In the genomic region with DNA sequence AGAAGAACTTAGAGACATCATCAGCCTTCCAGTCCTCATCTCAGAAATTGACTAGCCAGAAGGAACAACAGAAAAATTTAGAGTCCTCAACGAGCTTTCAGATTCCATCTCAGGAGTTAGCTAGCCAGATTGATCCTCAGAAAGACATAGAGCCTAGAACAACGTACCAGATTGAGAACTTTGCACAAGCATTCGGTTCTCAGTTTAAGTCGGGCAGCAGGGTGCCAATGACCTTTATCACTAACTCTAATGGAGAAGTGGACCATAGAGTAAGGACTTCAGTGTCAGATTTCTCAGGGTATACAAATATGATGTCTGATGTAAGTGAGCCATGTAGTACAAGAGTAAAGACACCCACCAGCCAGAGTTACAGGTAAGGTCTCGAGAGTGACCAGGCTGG, we compare ENCODE assay signal across 9 mouse cellular contexts. TPM values are rescaled to one million over a fixed set of nuclear protein-coding genes. Genes with fewer than 3 reads are reported as not detected.
DNase-seq lines count a peak whose midpoint lies in the region; ATAC-seq and TF ChIP-seq lines count a peak whose summit lies in the region.
"Had no signal": no experiment of that assay in that cellular context is flagged by ENCODE, and none has a peak within 500 bp of the region (broad histone marks: within the 10 kb centered on the region; RNA-seq: fewer than 3 reads in every experiment).

No protein-coding gene starts in this region.

- peaks cover 20% of the 10 kb centered on the region for H3K4me1 ChIP-seq in heart, embryonic 11.5 days (ENCODE audit: control insufficient read depth, insufficient read depth, low read length)
- peaks cover 40% of the 10 kb centered on the region for H3K4me1 ChIP-seq in heart, embryonic 10.5 days
- H3K4me1 ChIP-seq in E14TG2a.4 (replicated peaks; ENCODE audit: low read depth, low read length) = peaks cover 57% of the 10 kb centered on the region
- H3K4me1 ChIP-seq in hindbrain, embryonic 13.5 days (replicated peaks) = peaks cover 36% of the 10 kb centered on the region
- H3K4me1 ChIP-seq in midbrain, embryonic 10.5 days = peaks cover 43% of the 10 kb centered on the region

- DNase-seq in heart, embryonic 10.5 days (ENCODE audit: low spot score) = no peak
- no peak for DNase-seq in midbrain, embryonic 10.5 days (ENCODE audit: low spot score)
- DNase-seq in adrenal gland, adult 2 months = no peak
- DNase-seq in cerebellum, adult 11 months = no peak

- H3K4me2 ChIP-seq in heart, embryonic 11.5 days = peak overlapping the region; percentile 29
- H3K4me2 ChIP-seq in hindbrain, embryonic 13.5 days = peak overlapping the region; percentile 88

- H3K9ac ChIP-seq in heart, embryonic 11.5 days (ENCODE audit: low read depth, low read length) = no peak overlapping the region
- no peak overlapping the region for H3K9ac ChIP-seq in hindbrain, embryonic 13.5 days

- H3K9me3 ChIP-seq in heart, embryonic 11.5 days (replicated peaks; ENCODE audit: control insufficient read depth, low read length) = no peaks in the 10 kb centered on the region
- no peaks in the 10 kb centered on the region for H3K9me3 ChIP-seq in heart, embryonic 10.5 days
- no peaks in the 10 kb centered on the region for H3K9me3 ChIP-seq in E14TG2a.4 (ENCODE audit: low read length)
- no peaks in the 10 kb centered on the region for H3K9me3 ChIP-seq in hindbrain, embryonic 13.5 days
- 0 out of 2 replicates have a peak, but pooled peaks cover 4% of the 10 kb centered on the region for H3K9me3 ChIP-seq in midbrain, embryonic 10.5 days (replicated peaks)

- WGBS in heart, embryonic 11.5 days (ENCODE audit: insufficient replicate concordance) = 76% methylated on average over 5 of the region's 5 CpGs
- WGBS in heart, embryonic 10.5 days = 84% methylated on average over 5 of the region's 5 CpGs
- 86% methylated on average over 5 of the region's 5 CpGs for WGBS in hindbrain, embryonic 13.5 days
- 83% methylated on average over 5 of the region's 5 CpGs for WGBS in midbrain, embryonic 10.5 days

- no peaks in the 10 kb centered on the region for H3K27me3 ChIP-seq in heart, embryonic 11.5 days (ENCODE audit: control insufficient read depth, insufficient read depth, low read length)
- H3K27me3 ChIP-seq in heart, embryonic 10.5 days (ENCODE audit: insufficient read depth, poor library complexity, severe bottlenecking) = no peaks in the 10 kb centered on the region
- no peaks in the 10 kb centered on the region for H3K27me3 ChIP-seq in E14TG2a.4 (ENCODE audit: insufficient read depth, low read length)
- no peaks in the 10 kb centered on the region for H3K27me3 ChIP-seq in hindbrain, embryonic 13.5 days
- no peaks in the 10 kb centered on the region for H3K27me3 ChIP-seq in midbrain, embryonic 10.5 days (ENCODE audit: low read depth, poor library complexity, severe bottlenecking)

- no peak for TF ChIP-seq CTCF in E14TG2a.4 (conservative IDR thresholded peaks at IDR 0.05; ENCODE audit: low read length)

- no peak overlapping the region for H3K4me3 ChIP-seq in heart, embryonic 11.5 days (ENCODE audit: low read depth, low read length)
- no peak overlapping the region for H3K4me3 ChIP-seq in heart, embryonic 10.5 days
- peak overlapping the region; percentile 32 for H3K4me3 ChIP-seq in E14TG2a.4 (replicated peaks; ENCODE audit: low read length)
- H3K4me3 ChIP-seq in hindbrain, embryonic 13.5 days = peak overlapping the region; percentile 19
- H3K4me3 ChIP-seq in midbrain, embryonic 10.5 days = peak overlapping the region; percentile 34; the same call in 1 of the 2 replicates

- no peak overlapping the region for H3K27ac ChIP-seq in heart, embryonic 11.5 days (ENCODE audit: low read depth, low read length)
- H3K27ac ChIP-seq in heart, embryonic 10.5 days = no peak overlapping the region
- H3K27ac ChIP-seq in hindbrain, embryonic 13.5 days = no peak overlapping the region
- no peak overlapping the region for H3K27ac ChIP-seq in midbrain, embryonic 10.5 days (replicated peaks)

- peaks cover 7% of the 10 kb centered on the region for H3K36me3 ChIP-seq in heart, embryonic 11.5 days (ENCODE audit: control insufficient read depth, insufficient read depth, low read length)
- H3K36me3 ChIP-seq in heart, embryonic 10.5 days = peaks cover 20% of the 10 kb centered on the region
- H3K36me3 ChIP-seq in E14TG2a.4 (ENCODE audit: insufficient read depth, low read length) = peaks cover 59% of the 10 kb centered on the region
- H3K36me3 ChIP-seq in hindbrain, embryonic 13.5 days = peaks cover 21% of the 10 kb centered on the region
- peaks cover 69% of the 10 kb centered on the region for H3K36me3 ChIP-seq in midbrain, embryonic 10.5 days

- no peak for ATAC-seq in heart, embryonic 11.5 days (replicated peaks; ENCODE audit: insufficient number of reproducible peaks, low FRiP score, low TSS enrichment)
- ATAC-seq in hindbrain, embryonic 13.5 days (ENCODE audit: low FRiP score) = no peak
- no peak for ATAC-seq in monocyte, adult 5-6 weeks (replicated peaks; ENCODE audit: insufficient number of reproducible peaks, low FRiP score, low TSS enrichment, poor library complexity, severe bottlenecking)
- ATAC-seq: inflammation-experienced regulatory T-cells, adult 6 months had no signal

RNA-seq across cellular contexts. Expression of a gene that starts 2.9 kb away (rescaled TPM):
- 17.4 and 17.5 TPM in 2 replicates for polyA plus RNA-seq in heart, embryonic 11.5 days (2014; fragmentation: Nextera tagmentation; extraction: Ambion mirVana)
- polyA plus RNA-seq in heart, embryonic 10.5 days (2016; fragmentation: Nextera tagmentation; extraction: Ambion mirVana) = 15.6 and 22.5 TPM in 2 replicates
- polyA plus RNA-seq in hindbrain, embryonic 13.5 days (2015; fragmentation: Nextera tagmentation; extraction: Ambion mirVana) = 25.0 and 25.6 TPM in 2 replicates
- 28.4 and 29.8 TPM in 2 replicates for polyA plus RNA-seq in midbrain, embryonic 10.5 days (2016; fragmentation: Nextera tagmentation; extraction: Ambion mirVana)
- 36.6 to 52.3 TPM (median 38.8 TPM) in 3 replicates for total RNA-seq in monocyte, adult 5-6 weeks (2017)
- 10 to 100 TPM; 16.1 to 18.6 TPM for total RNA-seq in adrenal gland, adult 2 months (2021)
- 2.5 and 3.7 TPM in 2 replicates for polyA plus RNA-seq in adrenal gland, adult 2 months (2012; rRNA removed)

Comparison
In these comparisons a context has a peak if more than half of its experiments do, and no peak if none do; other contexts are left out.
1. H3K4me3 ChIP-seq: peak in E14TG2a.4 (single experiment), hindbrain, embryonic 13.5 days (single experiment) and midbrain, embryonic 10.5 days (single experiment); none in heart, embryonic 11.5 days (single experiment) and heart, embryonic 10.5 days (single experiment).